Mouse (Mus musculus): ENCODE measurements around the gene Tnks1bp1. TPM values are rescaled to one million over a fixed set of nuclear protein-coding genes. Genes with fewer than 3 reads are reported as not detected.

The Tnks1bp1 gene
- polyA plus RNA-seq, 1 experiment: 46.9 TPM

- Histone ChIP-seq H3K27me3 (replicated peaks; ENCODE audit: control insufficient read depth, insufficient read depth, low read length) (no peaks in the 10 kb centered on the region), H3K36me3 (ENCODE audit: control insufficient read depth, insufficient read depth, low read length) (no peaks in the 10 kb centered on the region), H3K4me1 (ENCODE audit: control insufficient read depth, insufficient read depth, low read length) (no peaks in the 10 kb centered on the region; the same call in 1 of the 2 replicates), H3K4me3 (ENCODE audit: insufficient read depth, low read depth, low read length) (no peak overlapping the region), H3K27ac (ENCODE audit: insufficient read depth, low read depth, low read length) (no peak overlapping the region)
- no peak for DNase-seq
- TF ChIP-seq POLR2A (IDR thresholded peaks at IDR 0.05; ENCODE audit: low read depth, low read length): no peak
- TF ChIP-seq CTCF (conservative IDR thresholded peaks at IDR 0.05; ENCODE audit: insufficient read depth, insufficient read length, low read depth, low read length): no peak
- 95% methylated on average over 4 of the region's 4 CpGs for WGBS
Measured at GRCm38 (mm10) chr2:85091325-85091724, 43.5 kb downstream of the Tnks1bp1 start.

- WGBS: 65% methylated on average over 1 of the region's 1 CpGs
- H3K36me3 ChIP-seq (ENCODE audit: control insufficient read depth, insufficient read depth, low read length): no peaks in the 10 kb centered on the region
- no peak overlapping the region for H3K27ac ChIP-seq (ENCODE audit: insufficient read depth, low read depth, low read length)
- no peak for DNase-seq
- TF ChIP-seq CTCF (conservative IDR thresholded peaks at IDR 0.05; ENCODE audit: insufficient read depth, insufficient read length, low read depth, low read length) (no peak), POLR2A (IDR thresholded peaks at IDR 0.05; ENCODE audit: low read depth, low read length) (no peak)
- no peaks in the 10 kb centered on the region for H3K27me3 ChIP-seq (replicated peaks; ENCODE audit: control insufficient read depth, insufficient read depth, low read length)
- H3K4me1 ChIP-seq (ENCODE audit: control insufficient read depth, insufficient read depth, low read length): 0 out of 2 replicates have a peak, but pooled peaks cover under 1% of the 10 kb centered on the region
- no peak overlapping the region for H3K4me3 ChIP-seq (ENCODE audit: insufficient read depth, low read depth, low read length)
Measured at GRCm38 (mm10) chr2:85093376-85093775, 45.6 kb downstream of the Tnks1bp1 start.

- no peaks in the 10 kb centered on the region for H3K36me3 ChIP-seq (ENCODE audit: control insufficient read depth, insufficient read depth, low read length)
- TF ChIP-seq POLR2A (IDR thresholded peaks at IDR 0.05; ENCODE audit: low read depth, low read length) (no peak), CTCF (conservative IDR thresholded peaks at IDR 0.05; ENCODE audit: insufficient read depth, insufficient read length, low read depth, low read length) (no peak)
- H3K4me1 ChIP-seq (ENCODE audit: control insufficient read depth, insufficient read depth, low read length): 0 out of 2 replicates have a peak, but pooled peaks cover 4% of the 10 kb centered on the region
- 63% methylated on average over 5 of the region's 5 CpGs for WGBS
- DNase-seq: no peak
- no peak overlapping the region for H3K27ac ChIP-seq (ENCODE audit: insufficient read depth, low read depth, low read length)
- no peak overlapping the region for H3K4me3 ChIP-seq (ENCODE audit: insufficient read depth, low read depth, low read length)
- H3K27me3 ChIP-seq (replicated peaks; ENCODE audit: control insufficient read depth, insufficient read depth, low read length): no peaks in the 10 kb centered on the region
Measured at GRCm38 (mm10) chr2:85095906-85096305, 48.1 kb downstream of the Tnks1bp1 start.

- TF ChIP-seq POLR2A (IDR thresholded peaks at IDR 0.05; ENCODE audit: low read depth, low read length) (no peak), CTCF (conservative IDR thresholded peaks at IDR 0.05; ENCODE audit: insufficient read depth, insufficient read length, low read depth, low read length) (no peak)
- WGBS: 67% methylated on average over 2 of the region's 2 CpGs
- Histone ChIP-seq H3K4me1 (ENCODE audit: control insufficient read depth, insufficient read depth, low read length) (0 out of 2 replicates have a peak, but pooled peaks cover 4% of the 10 kb centered on the region), H3K4me3 (ENCODE audit: insufficient read depth, low read depth, low read length) (no peak overlapping the region), H3K36me3 (ENCODE audit: control insufficient read depth, insufficient read depth, low read length) (no peaks in the 10 kb centered on the region), H3K27me3 (replicated peaks; ENCODE audit: control insufficient read depth, insufficient read depth, low read length) (no peaks in the 10 kb centered on the region), H3K27ac (ENCODE audit: insufficient read depth, low read depth, low read length) (no peak overlapping the region)
- DNase-seq: no peak
Measured at GRCm38 (mm10) chr2:85098014-85098413, 50.2 kb downstream of the Tnks1bp1 start.

GRCm38 (mm10) chr2:85098824-85099511 lies 51.1 kb downstream of the Tnks1bp1 start:
- 0 out of 2 replicates have a peak, but pooled peaks cover 4% of the 10 kb centered on the region for H3K4me1 ChIP-seq (ENCODE audit: control insufficient read depth, insufficient read depth, low read length)

GRCm38 (mm10) chr2:85103201-85103600 lies 55.4 kb downstream of the Tnks1bp1 start:
- peaks cover 6% of the 10 kb centered on the region; the same call in 1 of the 2 replicates for H3K4me1 ChIP-seq (ENCODE audit: control insufficient read depth, insufficient read depth, low read length)
- H3K4me3 ChIP-seq (ENCODE audit: insufficient read depth, low read depth, low read length): no peak overlapping the region
- H3K27ac ChIP-seq (ENCODE audit: insufficient read depth, low read depth, low read length): no peak overlapping the region
- DNase-seq: no peak
- no peaks in the 10 kb centered on the region for H3K36me3 ChIP-seq (ENCODE audit: control insufficient read depth, insufficient read depth, low read length)
- TF ChIP-seq CTCF (conservative IDR thresholded peaks at IDR 0.05; ENCODE audit: insufficient read depth, insufficient read length, low read depth, low read length) (no peak), POLR2A (IDR thresholded peaks at IDR 0.05; ENCODE audit: low read depth, low read length) (no peak)
- WGBS: 80% methylated on average over 8 of the region's 8 CpGs
- no peaks in the 10 kb centered on the region for H3K27me3 ChIP-seq (replicated peaks; ENCODE audit: control insufficient read depth, insufficient read depth, low read length)

More at GRCm38 (mm10) chr2:85098824-85099511, 51.1 kb downstream of the Tnks1bp1 start:
- peak; percentile 90 for DNase-seq
- Histone ChIP-seq H3K4me3 (ENCODE audit: insufficient read depth, low read depth, low read length) (no peak overlapping the region), H3K27me3 (replicated peaks; ENCODE audit: control insufficient read depth, insufficient read depth, low read length) (no peaks in the 10 kb centered on the region), H3K36me3 (ENCODE audit: control insufficient read depth, insufficient read depth, low read length) (no peaks in the 10 kb centered on the region), H3K27ac (ENCODE audit: insufficient read depth, low read depth, low read length) (peak overlapping the region; percentile 45)
- TF ChIP-seq POLR2A (IDR thresholded peaks at IDR 0.05; ENCODE audit: low read depth, low read length) (no peak), CTCF (conservative IDR thresholded peaks at IDR 0.05; ENCODE audit: insufficient read depth, insufficient read length, low read depth, low read length) (no peak)
- 47% methylated on average over 7 of the region's 7 CpGs for WGBS

- DNase-seq: no peak
- no peaks in the 10 kb centered on the region for H3K36me3 ChIP-seq (ENCODE audit: control insufficient read depth, insufficient read depth, low read length)
- peaks cover 3% of the 10 kb centered on the region; the same call in 1 of the 2 replicates for H3K4me1 ChIP-seq (ENCODE audit: control insufficient read depth, insufficient read depth, low read length)
- no peaks in the 10 kb centered on the region for H3K27me3 ChIP-seq (replicated peaks; ENCODE audit: control insufficient read depth, insufficient read depth, low read length)
- 54% methylated on average over 11 of the region's 11 CpGs for WGBS
- H3K4me3 ChIP-seq (ENCODE audit: insufficient read depth, low read depth, low read length): no peak overlapping the region
- peak overlapping the region; percentile 22; the same call in 1 of the 2 replicates for H3K27ac ChIP-seq (ENCODE audit: insufficient read depth, low read depth, low read length)
- TF ChIP-seq CTCF (conservative IDR thresholded peaks at IDR 0.05; ENCODE audit: insufficient read depth, insufficient read length, low read depth, low read length): no peak
Measured at GRCm38 (mm10) chr2:85105426-85106013, 57.7 kb downstream of the Tnks1bp1 start.

Measured in kidney, adult 2 months (tissue).